Mouse (Mus musculus) forebrain, embryonic 11.5 days (tissue): ENCODE results near the gene Bag5. TPM values are rescaled to one million over a fixed set of nuclear protein-coding genes. Genes with fewer than 3 reads are reported as not detected.
"Not testable (repeated sequence)": the region's sequence is repeated elsewhere in the genome, so short reads cannot be mapped to it uniquely, and the experiment has no call there.

ENCODE experiments used
- ATAC-seq: fragments of 200-750 bp; cut with Nextera tagmentation; replicated peaks from 2 replicates; pipeline ENCODE4 v1.8.0; 2017; ENCODE audit warnings: moderate TSS enrichment; ENCODE audit not compliant: low FRiP score
- DNase-seq: peaks from one replicate; pipeline ENCODE4 v3.0.0-alpha.2; 2017; ENCODE audit warnings: low spot score
- H3K27ac ChIP-seq: fragments of 300-500 bp; sonication (generic); 2 replicates; pipeline ENCODE4 v1.5.1; 2014; ENCODE audit warnings: low read depth, low read length
- H3K27me3 ChIP-seq: fragments of 300-500 bp; sonication (generic); 2 replicates; pipeline ENCODE4 v1.6.1; 2014; ENCODE audit warnings: mild to moderate bottlenecking, low read length, mixed read lengths; ENCODE audit not compliant: control insufficient read depth, insufficient read depth
- H3K36me3 ChIP-seq: fragments of 300-500 bp; sonication (generic); 2 replicates; pipeline ENCODE4 v1.6.1; 2014; ENCODE audit warnings: mild to moderate bottlenecking, low read length, moderate library complexity, mixed read lengths; ENCODE audit not compliant: control insufficient read depth, insufficient read depth
- H3K4me1 ChIP-seq: fragments of 300-500 bp; sonication (generic); replicated peaks from 2 replicates; pipeline ENCODE4 v1.6.1; 2014; ENCODE audit warnings: low read length, mixed read lengths; ENCODE audit not compliant: control insufficient read depth, insufficient read depth
- H3K4me2 ChIP-seq: fragments of 300-500 bp; sonication (generic); 2 replicates; pipeline ENCODE4 v1.6.1; 2014; ENCODE audit warnings: low read depth, mild to moderate bottlenecking, low read length, moderate library complexity, mixed read lengths; ENCODE audit not compliant: severe bottlenecking
- H3K4me3 ChIP-seq: fragments of 300-500 bp; sonication (generic); 2 replicates; pipeline ENCODE4 v1.5.1; 2014; ENCODE audit warnings: low read depth, low read length
- H3K9ac ChIP-seq: fragments of 300-500 bp; sonication (generic); 2 replicates; pipeline ENCODE4 v1.6.1; 2014; ENCODE audit warnings: low read length
- H3K9me3 ChIP-seq: fragments of 300-500 bp; sonication (generic); 2 replicates; pipeline ENCODE4 v1.6.1; 2016; ENCODE audit warnings: low read length, mixed read lengths; ENCODE audit not compliant: control insufficient read depth
- WGBS: fragments of 180-500 bp; shearing (Covaris S2); extraction: QIAGEN DNeasy Blood & Tissue Kit; methylation state at CpG from one replicate; pipeline ENCODE4 v1.1.7; 2014; 5-methylcytosine and 5-hydroxymethylcytosine counted together
- polyA plus RNA-seq: library from polyadenylated mRNA; unstranded; fragments of >200 nt; fragmentation: Nextera tagmentation; extraction: Ambion mirVana; gene quantifications from 2 replicates; pipeline ENCODE4 v1.2.1, GENCODE M21; 2014

Bag5 gene
- polyA plus RNA-seq, 1 experiment from 2014 or later = 65.2 TPM

- no peaks in the 10 kb centered on the region for H3K9me3 ChIP-seq
These were observed 30.4 kb upstream of the Bag5 start for GRCm38 (mm10) chr12:111743419-111743818.

GRCm38 (mm10) chr12:111741338-111741737, 28.3 kb upstream of the Bag5 start:
- H3K4me3 ChIP-seq = no peak overlapping the region
- no peaks in the 10 kb centered on the region for H3K36me3 ChIP-seq
- H3K9ac ChIP-seq = no peak overlapping the region
- H3K4me1 ChIP-seq = no peaks in the 10 kb centered on the region
- H3K9me3 ChIP-seq = no peaks in the 10 kb centered on the region
- DNase-seq = no peak
- H3K4me2 ChIP-seq = no peak overlapping the region
- WGBS = 77% methylated on average over 8 of the region's 8 CpGs
- ATAC-seq = no peak
- H3K27me3 ChIP-seq = no peaks in the 10 kb centered on the region
- H3K27ac ChIP-seq = no peak overlapping the region

More at GRCm38 (mm10) chr12:111743419-111743818, 30.4 kb upstream of the Bag5 start:
- no peaks in the 10 kb centered on the region for H3K36me3 ChIP-seq
- no peak overlapping the region for H3K9ac ChIP-seq
- WGBS = 77% methylated on average over 2 of the region's 2 CpGs
- H3K27me3 ChIP-seq = no peaks in the 10 kb centered on the region
- ATAC-seq (no peak), DNase-seq (no peak)
- H3K27ac ChIP-seq = no peak overlapping the region
- H3K4me1 ChIP-seq = no peaks in the 10 kb centered on the region
- H3K4me3 ChIP-seq = no peak overlapping the region
- H3K4me2 ChIP-seq = no peak overlapping the region

- H3K4me3 ChIP-seq = no peak overlapping the region
- no peak for ATAC-seq
- no peak overlapping the region for H3K9ac ChIP-seq
- H3K4me2 ChIP-seq = no peak overlapping the region
- no peaks in the 10 kb centered on the region for H3K4me1 ChIP-seq
- peak; percentile 79 for DNase-seq
- 8% methylated on average over 3 of the region's 3 CpGs for WGBS
- H3K9me3 ChIP-seq = no peaks in the 10 kb centered on the region
- no peak overlapping the region for H3K27ac ChIP-seq
- H3K36me3 ChIP-seq = no peaks in the 10 kb centered on the region
- no peaks in the 10 kb centered on the region for H3K27me3 ChIP-seq
These were observed 25.7 kb upstream of the Bag5 start for GRCm38 (mm10) chr12:111738754-111739153.

GRCm38 (mm10) chr12:111737370-111737769, 24.3 kb upstream of the Bag5 start:
- DNase-seq (no peak), ATAC-seq (no peak)
- Histone ChIP-seq H3K9me3 (no peaks in the 10 kb centered on the region), H3K4me3 (no peak overlapping the region), H3K36me3 (no peaks in the 10 kb centered on the region), H3K27me3 (no peaks in the 10 kb centered on the region), H3K9ac (no peak overlapping the region), H3K4me1 (no peaks in the 10 kb centered on the region; the same call in 1 of the 2 replicates), H3K27ac (no peak overlapping the region), H3K4me2 (no peak overlapping the region)
- WGBS = 73% methylated on average over 9 of the region's 9 CpGs

GRCm38 (mm10) chr12:111736676-111737075, 23.6 kb upstream of the Bag5 start:
- not testable (repeated sequence) for H3K27ac ChIP-seq, H3K9ac ChIP-seq, H3K4me3 ChIP-seq, H3K27me3 ChIP-seq, H3K9me3 ChIP-seq, ATAC-seq, H3K4me2 ChIP-seq, H3K36me3 ChIP-seq, H3K4me1 ChIP-seq, DNase-seq
- 87% methylated on average over 8 of the region's 8 CpGs for WGBS

- Histone ChIP-seq H3K4me1 (no peaks in the 10 kb centered on the region; the same call in 1 of the 2 replicates), H3K9ac (no peak overlapping the region), H3K27ac (no peak overlapping the region), H3K27me3 (no peaks in the 10 kb centered on the region), H3K4me3 (no peak overlapping the region), H3K4me2 (no peak overlapping the region), H3K9me3 (no peaks in the 10 kb centered on the region), H3K36me3 (no peaks in the 10 kb centered on the region)
- no peak for ATAC-seq
- WGBS = 91% methylated on average over 3 of the region's 3 CpGs
- DNase-seq = no peak
These were observed 21.9 kb upstream of the Bag5 start for GRCm38 (mm10) chr12:111734912-111735311.

- Histone ChIP-seq H3K4me3 (no peak overlapping the region), H3K27ac (no peak overlapping the region), H3K36me3 (no peaks in the 10 kb centered on the region), H3K4me1 (no peaks in the 10 kb centered on the region; the same call in 1 of the 2 replicates), H3K4me2 (no peak overlapping the region), H3K9ac (0 out of 2 replicates have a peak overlapping the region, but pooled peaks have one; percentile 5), H3K27me3 (no peaks in the 10 kb centered on the region), H3K9me3 (no peaks in the 10 kb centered on the region)
- ATAC-seq = no peak
- WGBS = 58% methylated on average over 5 of the region's 5 CpGs
- no peak for DNase-seq
These were observed 19.9 kb upstream of the Bag5 start for GRCm38 (mm10) chr12:111732921-111733320.

GRCm38 (mm10) chr12:111731822-111732807, 19.1 kb upstream of the Bag5 start:
- ATAC-seq (peak; percentile 88), DNase-seq (peak; percentile 95)
- 34% methylated on average over 30 of the region's 30 CpGs for whole genome bisulfite sequencing
- no peak overlapping the region for H3K4me3 ChIP-seq
- H3K9ac ChIP-seq = peak overlapping the region; percentile 5; the same call in 1 of the 2 replicates
- no peak overlapping the region for H3K27ac ChIP-seq
- H3K9me3 ChIP-seq = no peaks in the 10 kb centered on the region
- H3K4me1 ChIP-seq = no peaks in the 10 kb centered on the region; the same call in 1 of the 2 replicates
- no peaks in the 10 kb centered on the region for H3K27me3 ChIP-seq
- H3K4me2 ChIP-seq = peak overlapping the region; percentile 18; the same call in 1 of the 2 replicates
- no peaks in the 10 kb centered on the region for H3K36me3 ChIP-seq
